Mouse (Mus musculus): Measurements from ENCODE around the gene Th. TPM values are rescaled to one million over a fixed set of nuclear protein-coding genes. Genes with fewer than 3 reads are reported as not detected.
A peak's percentile ranks its signal among the peaks of the same experiment; 100 is the strongest.

Th gene
- total RNA-seq, 1 experiment, result 0.80 TPM

GRCm38 (mm10) chr7:142895901-142896665 is 34.8 kb downstream of the Th start:
- no peaks in the 10 kb centered on the region for H3K36me3 ChIP-seq (ENCODE audit: control insufficient read depth, insufficient read depth, low read length, poor library complexity, severe bottlenecking)
- no peak overlapping the region for H3K9ac ChIP-seq (ENCODE audit: insufficient read depth, low read depth, low read length, poor library complexity, severe bottlenecking)
- H3K27ac ChIP-seq (ENCODE audit: insufficient read depth, low read depth, low read length, poor library complexity, severe bottlenecking), result no peak overlapping the region
- peaks cover 0 to 3% of the 10 kb centered on the region in 2 experiments; a peak in 1 of 4 replicates for H3K4me1 ChIP-seq (ENCODE audit: control insufficient read depth in 2 of 2, insufficient read depth in 2 of 2, low read length in 2 of 2, poor library complexity in 1 of 2)
- TF ChIP-seq MAFK (IDR thresholded peaks at IDR 0.05; ENCODE audit: insufficient read depth, low read depth, low read length) (no peak), HCFC1 (IDR thresholded peaks at IDR 0.05; ENCODE audit: borderline replicate concordance, insufficient read depth, low read length) (no peak), ZNF384 (IDR thresholded peaks at IDR 0.05; ENCODE audit: low read depth, low read length) (no peak), ZC3H11A (IDR thresholded peaks at IDR 0.05; ENCODE audit: borderline replicate concordance, low read depth, low read length) (no peak), CHD2 (IDR thresholded peaks at IDR 0.05; ENCODE audit: low read depth, low read length) (no peak)
- no peak overlapping the region for H3K4me3 ChIP-seq (ENCODE audit: insufficient read depth in 1 of 2, low read depth in 1 of 2, low read length in 2 of 2, poor library complexity in 1 of 2, severe bottlenecking in 1 of 2)
- H3K9me3 ChIP-seq (ENCODE audit: control insufficient read depth, insufficient read depth, low read depth, low read length), result no peaks in the 10 kb centered on the region
- in situ Hi-C loops (cut with MboI; ENCODE audit: low sequenced_read_pairs in 2 of 2, unreplicated experiment in 2 of 2), result no loop called here
- no peak for DNase-seq (ENCODE audit: low read depth, low spot score)

DNA sequence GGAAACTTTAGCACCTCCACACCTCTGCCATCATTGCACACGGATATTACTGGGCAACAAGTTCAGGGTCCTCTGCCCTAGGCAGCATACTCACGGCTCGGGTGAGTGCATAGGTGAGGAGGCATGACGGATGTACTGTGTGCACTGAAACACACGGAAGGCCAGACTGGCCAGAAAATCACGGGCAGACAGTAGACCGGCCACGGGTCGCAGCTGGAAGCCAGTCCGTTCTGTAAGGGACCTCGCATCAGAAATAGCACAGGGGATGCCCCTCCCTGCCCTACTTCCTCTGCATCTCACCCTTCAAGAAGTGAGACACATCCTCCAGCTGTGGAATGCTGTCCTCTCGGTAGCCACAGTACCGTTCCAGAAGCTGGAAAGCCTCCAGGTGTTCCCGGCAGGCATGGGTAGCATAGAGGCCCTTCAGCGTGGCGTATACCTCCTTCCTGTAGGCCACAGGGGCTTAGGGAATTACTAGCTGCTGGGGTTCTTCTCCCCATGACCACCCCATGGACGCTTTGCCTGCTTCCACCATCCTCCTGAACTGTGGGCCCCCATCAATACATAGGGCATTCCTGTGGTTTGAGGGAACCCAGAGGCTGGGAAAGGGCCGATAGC is 35.6 kb downstream of the Th start:
- H3K36me3 ChIP-seq (ENCODE audit: control insufficient read depth, insufficient read depth, low read length, poor library complexity, severe bottlenecking), result no peaks in the 10 kb centered on the region
- H3K9ac ChIP-seq (ENCODE audit: insufficient read depth, low read depth, low read length, poor library complexity, severe bottlenecking), result no peak overlapping the region
- H3K4me3 ChIP-seq (ENCODE audit: insufficient read depth in 1 of 2, low read depth in 1 of 2, low read length in 2 of 2, poor library complexity in 1 of 2, severe bottlenecking in 1 of 2), result no peak overlapping the region
- no peak for TF ChIP-seq ZNF384 (IDR thresholded peaks at IDR 0.05; ENCODE audit: low read depth, low read length)
- no peak for TF ChIP-seq CHD2 (IDR thresholded peaks at IDR 0.05; ENCODE audit: low read depth, low read length)
- no peak for TF ChIP-seq ZC3H11A (IDR thresholded peaks at IDR 0.05; ENCODE audit: borderline replicate concordance, low read depth, low read length)
- TF ChIP-seq MAFK (IDR thresholded peaks at IDR 0.05; ENCODE audit: insufficient read depth, low read depth, low read length), result no peak
- TF ChIP-seq HCFC1 (IDR thresholded peaks at IDR 0.05; ENCODE audit: borderline replicate concordance, insufficient read depth, low read length), result no peak
- peaks cover 0 to 3% of the 10 kb centered on the region in 2 experiments; a peak in 1 of 4 replicates for H3K4me1 ChIP-seq (ENCODE audit: control insufficient read depth in 2 of 2, insufficient read depth in 2 of 2, low read length in 2 of 2, poor library complexity in 1 of 2)
- H3K9me3 ChIP-seq (ENCODE audit: control insufficient read depth, insufficient read depth, low read depth, low read length), result no peaks in the 10 kb centered on the region
- no peak overlapping the region for H3K27ac ChIP-seq (ENCODE audit: insufficient read depth, low read depth, low read length, poor library complexity, severe bottlenecking)
- in situ Hi-C loops (cut with MboI; ENCODE audit: low sequenced_read_pairs in 2 of 2, unreplicated experiment in 2 of 2), result no loop called here
- no peak for DNase-seq (ENCODE audit: low read depth, low spot score)

DNA sequence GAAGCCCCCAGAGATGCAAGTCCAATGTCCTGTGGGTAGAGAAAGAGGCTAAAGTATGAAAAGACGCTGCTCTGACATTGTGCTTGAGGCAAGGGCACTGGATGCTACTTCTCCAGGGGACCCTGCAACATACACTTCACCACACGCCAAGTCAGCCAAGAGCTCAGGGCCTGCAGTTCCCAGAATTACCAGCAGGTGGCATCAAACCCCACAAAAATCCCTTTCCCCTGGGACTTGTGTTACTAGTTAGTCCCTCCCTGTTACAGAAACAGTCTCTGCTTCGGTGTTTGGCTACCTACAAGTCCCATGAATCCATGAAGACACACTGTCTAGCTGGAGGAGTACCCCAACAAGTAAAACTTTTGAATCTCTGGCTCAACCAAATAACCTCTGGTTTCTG is 36.3 kb downstream of the Th start:
- in situ Hi-C loops (cut with MboI; ENCODE audit: low sequenced_read_pairs in 2 of 2, unreplicated experiment in 2 of 2), result no loop called here
- H3K27ac ChIP-seq (ENCODE audit: insufficient read depth, low read depth, low read length, poor library complexity, severe bottlenecking), result no peak overlapping the region
- H3K4me3 ChIP-seq (ENCODE audit: insufficient read depth in 1 of 2, low read depth in 1 of 2, low read length in 2 of 2, poor library complexity in 1 of 2, severe bottlenecking in 1 of 2), result no peak overlapping the region
- H3K36me3 ChIP-seq (ENCODE audit: control insufficient read depth, insufficient read depth, low read length, poor library complexity, severe bottlenecking), result no peaks in the 10 kb centered on the region
- H3K9me3 ChIP-seq (ENCODE audit: control insufficient read depth, insufficient read depth, low read depth, low read length), result no peaks in the 10 kb centered on the region
- no peak overlapping the region for H3K9ac ChIP-seq (ENCODE audit: insufficient read depth, low read depth, low read length, poor library complexity, severe bottlenecking)
- DNase-seq (ENCODE audit: low read depth, low spot score), result peak; percentile 87
- peaks cover 0 to 3% of the 10 kb centered on the region in 2 experiments; a peak in 1 of 4 replicates for H3K4me1 ChIP-seq (ENCODE audit: control insufficient read depth in 2 of 2, insufficient read depth in 2 of 2, low read length in 2 of 2, poor library complexity in 1 of 2)
- TF ChIP-seq CHD2 (IDR thresholded peaks at IDR 0.05; ENCODE audit: low read depth, low read length) (no peak), HCFC1 (IDR thresholded peaks at IDR 0.05; ENCODE audit: borderline replicate concordance, insufficient read depth, low read length) (no peak), ZC3H11A (IDR thresholded peaks at IDR 0.05; ENCODE audit: borderline replicate concordance, low read depth, low read length) (peak; percentile 81; the same call in 1 of the 2 replicates), ZNF384 (IDR thresholded peaks at IDR 0.05; ENCODE audit: low read depth, low read length) (no peak), MAFK (IDR thresholded peaks at IDR 0.05; ENCODE audit: insufficient read depth, low read depth, low read length) (no peak)

DNA sequence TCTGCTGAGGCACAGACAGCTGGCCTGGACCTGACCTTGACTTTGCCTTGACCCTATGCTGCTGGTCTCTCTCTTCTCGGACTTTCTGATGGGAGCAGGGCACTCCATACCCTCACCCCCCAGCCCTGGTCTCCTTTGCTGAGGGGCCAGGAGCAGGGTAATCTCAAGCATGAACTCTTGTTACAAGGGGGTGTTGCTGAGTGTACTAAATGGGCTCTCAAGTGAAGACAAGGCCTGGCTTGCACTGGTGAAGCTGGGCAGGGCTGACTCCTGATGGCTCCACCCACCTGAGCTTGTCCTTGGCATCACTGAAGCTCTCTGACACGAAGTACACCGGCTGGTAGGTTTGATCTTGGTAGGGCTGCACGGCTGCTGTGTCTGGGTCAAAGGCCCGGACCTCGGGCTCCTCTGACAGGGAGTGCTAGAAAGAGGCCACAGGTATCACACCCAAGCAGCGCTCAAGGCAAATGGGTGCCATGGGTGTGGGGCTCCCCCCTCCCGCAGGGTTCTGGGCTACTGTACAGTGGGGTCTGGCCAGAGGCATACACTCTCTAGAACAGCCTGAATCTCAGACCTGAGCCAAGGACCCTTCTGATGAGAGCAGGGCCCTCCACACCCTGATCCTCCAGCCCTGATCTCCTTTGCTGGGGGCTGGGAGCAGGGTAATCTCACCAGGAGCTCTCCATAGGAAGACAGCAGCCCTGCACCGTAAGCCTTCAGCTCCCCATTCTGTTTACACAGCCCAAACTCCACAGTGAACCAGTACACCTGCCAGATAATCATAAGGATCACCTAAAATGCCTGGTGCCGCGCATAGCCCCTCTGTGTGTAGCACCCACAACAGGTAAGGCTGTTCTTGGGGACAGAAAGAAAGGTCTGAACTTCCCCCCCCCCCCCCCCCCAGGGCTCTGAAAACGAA is 36.9 kb downstream of the Th start:
- no peak overlapping the region for H3K27ac ChIP-seq (ENCODE audit: insufficient read depth, low read depth, low read length, poor library complexity, severe bottlenecking)
- H3K4me1 ChIP-seq (ENCODE audit: control insufficient read depth in 2 of 2, insufficient read depth in 2 of 2, low read length in 2 of 2, poor library complexity in 1 of 2), result peaks cover 0 to 3% of the 10 kb centered on the region in 2 experiments; a peak in 1 of 4 replicates
- H3K9me3 ChIP-seq (ENCODE audit: control insufficient read depth, insufficient read depth, low read depth, low read length), result no peaks in the 10 kb centered on the region
- in situ Hi-C loops (cut with MboI; ENCODE audit: low sequenced_read_pairs in 2 of 2, unreplicated experiment in 2 of 2), result no loop called here
- no peak overlapping the region for H3K4me3 ChIP-seq (ENCODE audit: insufficient read depth in 1 of 2, low read depth in 1 of 2, low read length in 2 of 2, poor library complexity in 1 of 2, severe bottlenecking in 1 of 2)
- no peak for TF ChIP-seq ZNF384 (IDR thresholded peaks at IDR 0.05; ENCODE audit: low read depth, low read length)
- no peaks in the 10 kb centered on the region for H3K36me3 ChIP-seq (ENCODE audit: control insufficient read depth, insufficient read depth, low read length, poor library complexity, severe bottlenecking)
- DNase-seq (ENCODE audit: low read depth, low spot score), result no peak
- H3K9ac ChIP-seq (ENCODE audit: insufficient read depth, low read depth, low read length, poor library complexity, severe bottlenecking), result no peak overlapping the region

Data from ES-E14 (cell line).